Mouse (Mus musculus): ENCODE results near the gene Pmm2. TPM values are rescaled to one million over a fixed set of nuclear protein-coding genes. Genes with fewer than 3 reads are reported as not detected.

Gene Pmm2
- total and polyA plus RNA-seq, 2 experiments from 2014 or later: 26.8 to 36.6 TPM

GRCm38 (mm10) chr16:8674165-8674564, 36.7 kb downstream of the Pmm2 start:
- H3K4me3 ChIP-seq (ENCODE audit: low read depth, low read length): no peak overlapping the region
- peaks cover 18% of the 10 kb centered on the region for H3K4me1 ChIP-seq (ENCODE audit: control insufficient read depth, insufficient read depth)
- no peak for ATAC-seq (ENCODE audit: insufficient read depth, low read depth)
- no peak for DNase-seq (ENCODE audit: low spot score)
- H3K27ac ChIP-seq (ENCODE audit: low read depth): no peak overlapping the region
- TF ChIP-seq EP300 (IDR thresholded peaks at IDR 0.05; ENCODE audit: low read depth) (no peak), CTCF (IDR thresholded peaks at IDR 0.05; ENCODE audit: low read depth) (peak; percentile 83)
- H3K27me3 ChIP-seq (ENCODE audit: control insufficient read depth, insufficient read depth, low read length): no peaks in the 10 kb centered on the region
- no peak overlapping the region for H3K9ac ChIP-seq (replicated peaks; ENCODE audit: low read depth, low read length)
- H3K36me3 ChIP-seq (replicated peaks; ENCODE audit: control insufficient read depth, insufficient read depth, low read length): no peaks in the 10 kb centered on the region
- peak overlapping the region; percentile 13; the same call in 1 of the 2 replicates for H3K4me2 ChIP-seq (ENCODE audit: low read depth, low read length)
- no peaks in the 10 kb centered on the region for H3K9me3 ChIP-seq (replicated peaks; ENCODE audit: control insufficient read depth, low read length)
- 5% methylated on average over 8 of the region's 8 CpGs for WGBS

- no peak for DNase-seq (ENCODE audit: low spot score)
Observed at GRCm38 (mm10) chr16:8675559-8675958, 38.1 kb downstream of the Pmm2 start.

GRCm38 (mm10) chr16:8676228-8676627, 38.8 kb downstream of the Pmm2 start:
- H3K4me3 ChIP-seq (ENCODE audit: low read depth, low read length): no peak overlapping the region
- peaks cover under 1% of the 10 kb centered on the region; the same call in 1 of the 2 replicates for H3K4me1 ChIP-seq (ENCODE audit: control insufficient read depth, insufficient read depth)
- WGBS: 70% methylated on average over 2 of the region's 2 CpGs
- no peak for DNase-seq (ENCODE audit: low spot score)
- no peak overlapping the region for H3K27ac ChIP-seq (ENCODE audit: low read depth)
- no peak overlapping the region for H3K9ac ChIP-seq (replicated peaks; ENCODE audit: low read depth, low read length)
- ATAC-seq (ENCODE audit: insufficient read depth, low read depth): no peak
- no peaks in the 10 kb centered on the region for H3K27me3 ChIP-seq (ENCODE audit: control insufficient read depth, insufficient read depth, low read length)
- TF ChIP-seq EP300 (IDR thresholded peaks at IDR 0.05; ENCODE audit: low read depth) (no peak), CTCF (IDR thresholded peaks at IDR 0.05; ENCODE audit: low read depth) (no peak)
- no peaks in the 10 kb centered on the region for H3K9me3 ChIP-seq (replicated peaks; ENCODE audit: control insufficient read depth, low read length)
- no peaks in the 10 kb centered on the region for H3K36me3 ChIP-seq (replicated peaks; ENCODE audit: control insufficient read depth, insufficient read depth, low read length)
- H3K4me2 ChIP-seq (ENCODE audit: low read depth, low read length): no peak overlapping the region

More at GRCm38 (mm10) chr16:8675559-8675958, 38.1 kb downstream of the Pmm2 start:
- TF ChIP-seq EP300 (IDR thresholded peaks at IDR 0.05; ENCODE audit: low read depth) (no peak), CTCF (IDR thresholded peaks at IDR 0.05; ENCODE audit: low read depth) (no peak)
- 77% methylated on average over 8 of the region's 8 CpGs for WGBS
- peaks cover 6% of the 10 kb centered on the region; the same call in 1 of the 2 replicates for H3K4me1 ChIP-seq (ENCODE audit: control insufficient read depth, insufficient read depth)
- no peak overlapping the region for H3K4me2 ChIP-seq (ENCODE audit: low read depth, low read length)
- H3K36me3 ChIP-seq (replicated peaks; ENCODE audit: control insufficient read depth, insufficient read depth, low read length): no peaks in the 10 kb centered on the region
- no peaks in the 10 kb centered on the region for H3K9me3 ChIP-seq (replicated peaks; ENCODE audit: control insufficient read depth, low read length)
- no peak overlapping the region for H3K9ac ChIP-seq (replicated peaks; ENCODE audit: low read depth, low read length)
- no peak overlapping the region for H3K4me3 ChIP-seq (ENCODE audit: low read depth, low read length)
- no peaks in the 10 kb centered on the region for H3K27me3 ChIP-seq (ENCODE audit: control insufficient read depth, insufficient read depth, low read length)
- H3K27ac ChIP-seq (ENCODE audit: low read depth): no peak overlapping the region
- ATAC-seq (ENCODE audit: insufficient read depth, low read depth): no peak

- no peak overlapping the region for H3K9ac ChIP-seq (replicated peaks; ENCODE audit: low read depth, low read length)
- H3K4me2 ChIP-seq (ENCODE audit: low read depth, low read length): no peak overlapping the region
- TF ChIP-seq CTCF (IDR thresholded peaks at IDR 0.05; ENCODE audit: low read depth) (peak; percentile 84), EP300 (IDR thresholded peaks at IDR 0.05; ENCODE audit: low read depth) (no peak)
- no peaks in the 10 kb centered on the region for H3K4me1 ChIP-seq (ENCODE audit: control insufficient read depth, insufficient read depth)
- peak; percentile 66 for DNase-seq (ENCODE audit: low spot score)
- H3K4me3 ChIP-seq (ENCODE audit: low read depth, low read length): no peak overlapping the region
- no peak overlapping the region for H3K27ac ChIP-seq (ENCODE audit: low read depth)
- H3K27me3 ChIP-seq (ENCODE audit: control insufficient read depth, insufficient read depth, low read length): no peaks in the 10 kb centered on the region
- no peaks in the 10 kb centered on the region for H3K9me3 ChIP-seq (replicated peaks; ENCODE audit: control insufficient read depth, low read length)
- no peak for ATAC-seq (ENCODE audit: insufficient read depth, low read depth)
- H3K36me3 ChIP-seq (replicated peaks; ENCODE audit: control insufficient read depth, insufficient read depth, low read length): no peaks in the 10 kb centered on the region
- 50% methylated on average over 4 of the region's 4 CpGs for WGBS
Observed at GRCm38 (mm10) chr16:8676800-8677199, 39.3 kb downstream of the Pmm2 start.

- DNase-seq (ENCODE audit: low spot score) (no peak), ATAC-seq (ENCODE audit: insufficient read depth, low read depth) (no peak)
- WGBS: 39% methylated on average over 5 of the region's 5 CpGs
- no peak overlapping the region for H3K9ac ChIP-seq (replicated peaks; ENCODE audit: low read depth, low read length)
- no peaks in the 10 kb centered on the region for H3K36me3 ChIP-seq (replicated peaks; ENCODE audit: control insufficient read depth, insufficient read depth, low read length)
- H3K4me2 ChIP-seq (ENCODE audit: low read depth, low read length): no peak overlapping the region
- H3K27me3 ChIP-seq (ENCODE audit: control insufficient read depth, insufficient read depth, low read length): no peaks in the 10 kb centered on the region
- H3K4me1 ChIP-seq (ENCODE audit: control insufficient read depth, insufficient read depth): no peaks in the 10 kb centered on the region
- no peaks in the 10 kb centered on the region for H3K9me3 ChIP-seq (replicated peaks; ENCODE audit: control insufficient read depth, low read length)
- H3K4me3 ChIP-seq (ENCODE audit: low read depth, low read length): no peak overlapping the region
- TF ChIP-seq CTCF (IDR thresholded peaks at IDR 0.05; ENCODE audit: low read depth) (no peak), EP300 (IDR thresholded peaks at IDR 0.05; ENCODE audit: low read depth) (no peak)
- H3K27ac ChIP-seq (ENCODE audit: low read depth): no peak overlapping the region
Observed at GRCm38 (mm10) chr16:8678035-8678434, 40.6 kb downstream of the Pmm2 start.

GRCm38 (mm10) chr16:8678676-8679075, 41.2 kb downstream of the Pmm2 start:
- no peak overlapping the region for H3K4me2 ChIP-seq (ENCODE audit: low read depth, low read length)
- H3K4me3 ChIP-seq (ENCODE audit: low read depth, low read length): no peak overlapping the region
- 80% methylated on average over 4 of the region's 4 CpGs for WGBS
- H3K9ac ChIP-seq (replicated peaks; ENCODE audit: low read depth, low read length): no peak overlapping the region
- ATAC-seq (ENCODE audit: insufficient read depth, low read depth) (no peak), DNase-seq (ENCODE audit: low spot score) (no peak)
- H3K36me3 ChIP-seq (replicated peaks; ENCODE audit: control insufficient read depth, insufficient read depth, low read length): no peaks in the 10 kb centered on the region
- no peaks in the 10 kb centered on the region for H3K27me3 ChIP-seq (ENCODE audit: control insufficient read depth, insufficient read depth, low read length)
- no peaks in the 10 kb centered on the region for H3K9me3 ChIP-seq (replicated peaks; ENCODE audit: control insufficient read depth, low read length)
- TF ChIP-seq EP300 (IDR thresholded peaks at IDR 0.05; ENCODE audit: low read depth): no peak
- TF ChIP-seq CTCF (IDR thresholded peaks at IDR 0.05; ENCODE audit: low read depth): no peak
- no peak overlapping the region for H3K27ac ChIP-seq (ENCODE audit: low read depth)
- no peaks in the 10 kb centered on the region for H3K4me1 ChIP-seq (ENCODE audit: control insufficient read depth, insufficient read depth)
